Mouse (Mus musculus): ENCODE results near the gene Eps8. TPM values are rescaled to one million over a fixed set of nuclear protein-coding genes. Genes with fewer than 3 reads are reported as not detected.

The Eps8 gene
- polyA plus RNA-seq, 1 experiment from 2014 or later: 61.3 TPM

DNA sequence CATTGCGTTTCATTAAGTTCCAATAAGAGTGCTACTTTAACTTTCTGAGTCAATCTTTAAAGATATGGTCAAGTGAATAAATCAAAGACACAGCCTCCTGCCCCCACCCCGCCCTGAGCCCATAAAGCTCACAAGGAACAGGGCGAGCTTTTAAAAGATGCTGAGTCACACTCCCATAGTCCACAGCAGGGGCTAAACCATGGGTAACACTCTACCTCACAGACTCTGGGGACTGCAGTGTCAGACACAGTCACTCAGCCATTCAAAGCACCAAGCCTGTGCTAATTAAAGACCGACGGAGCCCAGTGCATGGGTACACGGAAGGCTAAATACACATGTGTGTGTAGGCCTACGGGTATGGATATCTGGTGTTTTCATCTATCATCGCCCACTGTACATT, 151.2 kb downstream of the Eps8 start:
- H3K4me1 ChIP-seq (replicated peaks; ENCODE audit: control insufficient read depth, insufficient read depth, low read length): no peaks in the 10 kb centered on the region
- H3K9ac ChIP-seq (ENCODE audit: low read length): no peak overlapping the region
- no peak for DNase-seq (ENCODE audit: low spot score)
- no peaks in the 10 kb centered on the region for H3K9me3 ChIP-seq (ENCODE audit: control insufficient read depth, low read length)
- WGBS: 87% methylated on average over 8 of the region's 8 CpGs
- no peak for ATAC-seq (replicated peaks; ENCODE audit: low FRiP score, low TSS enrichment, low read depth)
- H3K4me2 ChIP-seq (ENCODE audit: low read length): no peak overlapping the region
- no peak overlapping the region for H3K4me3 ChIP-seq (ENCODE audit: low read depth, low read length)
- no peaks in the 10 kb centered on the region for H3K36me3 ChIP-seq (ENCODE audit: control insufficient read depth, insufficient read depth, low read length)
- H3K27ac ChIP-seq (ENCODE audit: low read depth): no peak overlapping the region
- H3K27me3 ChIP-seq (replicated peaks; ENCODE audit: control insufficient read depth, insufficient read depth, low read length): no peaks in the 10 kb centered on the region

DNA sequence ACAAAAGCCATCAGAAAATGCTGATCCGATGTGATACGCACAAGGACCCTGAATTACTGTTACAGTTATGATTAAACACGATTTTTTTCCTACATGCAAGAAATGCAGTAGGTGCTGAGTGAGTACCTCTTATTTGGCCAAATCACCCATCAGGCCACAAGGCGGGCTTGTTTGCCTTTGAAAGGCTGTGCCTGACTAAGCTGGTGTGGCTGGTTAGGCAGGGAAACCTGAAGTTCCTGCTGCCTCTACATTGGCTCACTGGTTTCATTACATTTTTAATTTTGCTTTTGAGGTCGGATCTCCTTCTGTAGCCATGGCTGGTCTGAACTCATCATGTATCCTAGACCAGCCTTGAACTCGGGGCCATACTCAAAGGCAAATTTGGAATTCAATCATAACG, 151.7 kb downstream of the Eps8 start:
- no peaks in the 10 kb centered on the region for H3K9me3 ChIP-seq (ENCODE audit: control insufficient read depth, low read length)
- H3K4me1 ChIP-seq (replicated peaks; ENCODE audit: control insufficient read depth, insufficient read depth, low read length): no peaks in the 10 kb centered on the region
- H3K4me3 ChIP-seq (ENCODE audit: low read depth, low read length): no peak overlapping the region
- H3K27ac ChIP-seq (ENCODE audit: low read depth): no peak overlapping the region
- no peak overlapping the region for H3K9ac ChIP-seq (ENCODE audit: low read length)
- DNase-seq (ENCODE audit: low spot score): no peak
- H3K27me3 ChIP-seq (replicated peaks; ENCODE audit: control insufficient read depth, insufficient read depth, low read length): no peaks in the 10 kb centered on the region
- no peak for ATAC-seq (replicated peaks; ENCODE audit: low FRiP score, low TSS enrichment, low read depth)
- no peaks in the 10 kb centered on the region for H3K36me3 ChIP-seq (ENCODE audit: control insufficient read depth, insufficient read depth, low read length)
- H3K4me2 ChIP-seq (ENCODE audit: low read length): no peak overlapping the region
- 83% methylated on average over 7 of the region's 7 CpGs for WGBS

DNA sequence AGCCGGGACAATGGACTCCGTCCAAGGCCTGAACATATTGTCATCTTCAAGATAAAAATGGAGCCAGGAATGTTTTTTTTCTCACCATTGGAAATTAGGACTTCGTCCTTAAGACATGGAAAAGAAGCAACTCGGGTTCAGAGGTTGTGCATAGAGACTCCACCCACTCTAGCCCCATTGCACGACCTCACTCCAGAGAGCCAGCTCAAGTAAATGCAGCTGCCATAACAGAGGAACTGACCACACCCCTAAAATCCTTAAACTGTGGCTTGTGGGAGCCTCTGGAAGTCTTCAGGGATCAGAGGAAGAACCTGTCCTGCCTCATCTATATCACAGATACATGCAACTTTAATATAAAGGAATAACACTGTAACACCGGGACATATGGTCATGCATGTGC, 155.9 kb downstream of the Eps8 start:
- no peaks in the 10 kb centered on the region for H3K4me1 ChIP-seq (replicated peaks; ENCODE audit: control insufficient read depth, insufficient read depth, low read length)
- 79% methylated on average over 6 of the region's 6 CpGs for WGBS
- no peaks in the 10 kb centered on the region for H3K36me3 ChIP-seq (ENCODE audit: control insufficient read depth, insufficient read depth, low read length)
- DNase-seq (ENCODE audit: low spot score) (no peak), ATAC-seq (replicated peaks; ENCODE audit: low FRiP score, low TSS enrichment, low read depth) (no peak)
- H3K27ac ChIP-seq (ENCODE audit: low read depth): no peak overlapping the region
- no peak overlapping the region for H3K9ac ChIP-seq (ENCODE audit: low read length)
- no peak overlapping the region for H3K4me3 ChIP-seq (ENCODE audit: low read depth, low read length)
- no peaks in the 10 kb centered on the region for H3K9me3 ChIP-seq (ENCODE audit: control insufficient read depth, low read length)
- H3K4me2 ChIP-seq (ENCODE audit: low read length): no peak overlapping the region
- H3K27me3 ChIP-seq (replicated peaks; ENCODE audit: control insufficient read depth, insufficient read depth, low read length): no peaks in the 10 kb centered on the region

DNA sequence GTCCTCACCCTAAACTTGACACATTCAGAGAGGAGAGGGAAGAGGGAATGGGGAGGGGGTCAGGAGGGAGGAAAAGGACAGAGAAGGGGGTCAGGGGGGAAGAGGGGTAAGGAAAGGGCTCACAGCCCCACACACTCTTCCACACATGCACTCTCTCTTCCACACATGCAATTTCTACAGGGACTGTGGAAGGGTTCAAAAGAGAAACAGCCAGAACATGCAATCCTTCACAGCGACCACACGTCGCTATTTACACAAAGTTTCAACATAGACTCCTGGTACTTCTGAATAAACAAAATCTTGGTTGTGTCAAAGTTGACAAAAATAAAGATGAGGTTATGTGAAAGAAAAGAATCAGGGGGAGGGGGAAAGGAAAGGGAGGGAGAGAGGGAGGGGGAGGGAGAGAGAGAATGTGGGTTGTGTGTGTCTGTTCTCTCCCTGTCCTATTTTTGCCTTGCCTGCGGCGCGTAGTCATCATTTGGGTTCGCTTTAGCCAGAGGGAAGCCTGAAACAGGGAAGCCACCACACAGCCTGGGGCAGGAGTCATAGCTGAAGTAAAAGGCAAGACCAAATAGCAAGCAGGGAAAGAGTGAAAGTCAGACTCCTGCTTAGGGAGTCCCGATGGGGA, 157.4 kb downstream of the Eps8 start:
- no peak for DNase-seq (ENCODE audit: low spot score)
- Histone ChIP-seq H3K4me1 (replicated peaks; ENCODE audit: control insufficient read depth, insufficient read depth, low read length) (no peaks in the 10 kb centered on the region), H3K36me3 (ENCODE audit: control insufficient read depth, insufficient read depth, low read length) (no peaks in the 10 kb centered on the region)

DNA sequence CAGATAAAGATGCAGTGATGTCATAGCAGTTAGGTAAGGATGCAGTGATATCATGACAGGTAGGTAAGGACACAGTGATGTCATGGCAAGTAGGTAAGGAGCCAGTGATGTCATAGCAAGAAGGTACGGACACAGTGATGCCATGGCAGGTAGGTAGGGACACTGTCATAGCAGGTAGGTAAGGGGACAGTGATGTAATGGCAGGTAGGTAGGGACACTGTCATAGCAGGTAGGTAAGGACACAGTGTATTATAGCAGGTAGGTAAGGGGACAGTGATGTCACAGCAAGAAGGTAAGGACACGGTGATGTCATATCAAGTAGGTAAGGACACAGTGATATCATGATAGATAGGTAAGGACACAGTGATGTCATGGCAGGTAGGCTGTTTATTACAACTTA, 158.1 kb downstream of the Eps8 start:
- no peaks in the 10 kb centered on the region for H3K36me3 ChIP-seq (ENCODE audit: control insufficient read depth, insufficient read depth, low read length)
- no peak for ATAC-seq (replicated peaks; ENCODE audit: low FRiP score, low TSS enrichment, low read depth)
- no peaks in the 10 kb centered on the region for H3K9me3 ChIP-seq (ENCODE audit: control insufficient read depth, low read length)
- no peak for DNase-seq (ENCODE audit: low spot score)
- H3K4me2 ChIP-seq (ENCODE audit: low read length): no peak overlapping the region
- no peak overlapping the region for H3K27ac ChIP-seq (ENCODE audit: low read depth)
- 96% methylated on average over 2 of the region's 2 CpGs for WGBS
- no peak overlapping the region for H3K4me3 ChIP-seq (ENCODE audit: low read depth, low read length)
- no peaks in the 10 kb centered on the region for H3K27me3 ChIP-seq (replicated peaks; ENCODE audit: control insufficient read depth, insufficient read depth, low read length)
- H3K4me1 ChIP-seq (replicated peaks; ENCODE audit: control insufficient read depth, insufficient read depth, low read length): no peaks in the 10 kb centered on the region
- H3K9ac ChIP-seq (ENCODE audit: low read length): no peak overlapping the region

More for the DNA sequence above, 157.4 kb downstream of the Eps8 start:
- no peak overlapping the region for H3K4me3 ChIP-seq (ENCODE audit: low read depth, low read length)
- no peak for ATAC-seq (replicated peaks; ENCODE audit: low FRiP score, low TSS enrichment, low read depth)
- WGBS: 68% methylated on average over 8 of the region's 8 CpGs
- no peak overlapping the region for H3K4me2 ChIP-seq (ENCODE audit: low read length)
- H3K27me3 ChIP-seq (replicated peaks; ENCODE audit: control insufficient read depth, insufficient read depth, low read length): no peaks in the 10 kb centered on the region
- H3K27ac ChIP-seq (ENCODE audit: low read depth): no peak overlapping the region
- H3K9ac ChIP-seq (ENCODE audit: low read length): no peak overlapping the region
- H3K9me3 ChIP-seq (ENCODE audit: control insufficient read depth, low read length): no peaks in the 10 kb centered on the region

DNA sequence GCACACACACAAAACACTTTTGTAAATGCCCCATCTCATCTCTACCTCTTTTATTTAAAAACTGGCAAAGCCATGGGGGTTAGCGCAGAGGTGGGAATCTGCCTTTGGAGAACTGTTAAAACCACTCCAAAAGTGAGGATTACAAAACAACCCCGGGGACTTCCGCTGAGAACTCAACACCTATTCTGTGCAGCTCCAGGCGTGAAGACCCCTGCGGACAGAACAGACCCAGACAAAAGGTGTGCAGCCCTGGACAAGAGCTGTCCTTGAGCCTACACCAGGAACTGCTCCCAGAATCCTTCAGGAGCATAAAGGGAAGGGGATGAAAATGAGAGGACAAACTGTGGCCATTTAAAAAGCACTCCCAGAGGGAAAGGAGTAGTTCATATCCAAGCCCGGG, 159.4 kb downstream of the Eps8 start:
- Histone ChIP-seq H3K4me1 (replicated peaks; ENCODE audit: control insufficient read depth, insufficient read depth, low read length) (no peaks in the 10 kb centered on the region), H3K9me3 (ENCODE audit: control insufficient read depth, low read length) (no peaks in the 10 kb centered on the region), H3K4me3 (ENCODE audit: low read depth, low read length) (no peak overlapping the region), H3K4me2 (ENCODE audit: low read length) (no peak overlapping the region), H3K9ac (ENCODE audit: low read length) (no peak overlapping the region), H3K36me3 (ENCODE audit: control insufficient read depth, insufficient read depth, low read length) (no peaks in the 10 kb centered on the region), H3K27ac (ENCODE audit: low read depth) (no peak overlapping the region), H3K27me3 (replicated peaks; ENCODE audit: control insufficient read depth, insufficient read depth, low read length) (no peaks in the 10 kb centered on the region)
- DNase-seq (ENCODE audit: low spot score) (no peak), ATAC-seq (replicated peaks; ENCODE audit: low FRiP score, low TSS enrichment, low read depth) (no peak)
- 81% methylated on average over 6 of the region's 6 CpGs for WGBS

DNA sequence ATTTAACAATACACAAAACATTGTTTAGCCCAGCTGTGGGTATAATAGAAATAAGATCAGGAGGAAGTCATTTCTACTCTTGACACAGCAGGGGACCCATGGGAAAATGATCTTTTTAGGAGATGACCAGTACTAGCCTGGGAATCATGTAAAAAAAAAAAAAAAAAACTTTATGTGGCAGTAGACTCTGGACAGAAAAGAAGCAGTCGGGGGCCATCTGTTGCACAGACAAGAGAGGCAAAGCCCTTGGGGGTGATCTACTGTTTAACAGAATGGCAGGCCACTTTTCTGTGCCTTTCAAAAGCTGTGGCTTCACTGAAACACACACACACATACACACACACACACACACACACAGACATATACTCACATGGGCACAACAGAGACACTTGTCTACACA, 159.9 kb downstream of the Eps8 start:
- no peaks in the 10 kb centered on the region for H3K9me3 ChIP-seq (ENCODE audit: control insufficient read depth, low read length)
- peaks cover 3% of the 10 kb centered on the region; the same call in 1 of the 2 replicates for H3K36me3 ChIP-seq (ENCODE audit: control insufficient read depth, insufficient read depth, low read length)
- DNase-seq (ENCODE audit: low spot score) (no peak), ATAC-seq (replicated peaks; ENCODE audit: low FRiP score, low TSS enrichment, low read depth) (no peak)
- no peaks in the 10 kb centered on the region for H3K27me3 ChIP-seq (replicated peaks; ENCODE audit: control insufficient read depth, insufficient read depth, low read length)
- H3K4me2 ChIP-seq (ENCODE audit: low read length): no peak overlapping the region
- H3K9ac ChIP-seq (ENCODE audit: low read length): no peak overlapping the region
- no peak overlapping the region for H3K27ac ChIP-seq (ENCODE audit: low read depth)
- no peaks in the 10 kb centered on the region for H3K4me1 ChIP-seq (replicated peaks; ENCODE audit: control insufficient read depth, insufficient read depth, low read length)
- 80% methylated on average over 1 of the region's 1 CpGs for whole genome bisulfite sequencing
- H3K4me3 ChIP-seq (ENCODE audit: low read depth, low read length): no peak overlapping the region

DNA sequence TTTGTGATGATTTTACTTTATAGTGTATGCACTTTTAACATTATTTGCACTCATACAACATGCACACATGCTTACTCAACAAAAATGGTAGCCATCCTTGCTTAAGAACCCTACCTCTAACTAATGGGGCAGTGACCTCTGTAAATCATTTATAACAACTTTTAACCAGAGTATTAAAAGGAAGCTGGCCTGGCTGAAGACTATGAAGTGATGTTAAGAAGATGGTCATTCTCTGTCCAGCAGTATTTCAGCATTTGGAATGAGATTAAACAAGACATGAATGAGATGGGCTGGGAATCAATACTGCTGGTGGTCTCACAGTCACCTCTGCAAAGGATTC, 160.6 kb downstream of the Eps8 start:
- Histone ChIP-seq H3K4me2 (ENCODE audit: low read length) (no peak overlapping the region), H3K4me1 (replicated peaks; ENCODE audit: control insufficient read depth, insufficient read depth, low read length) (no peaks in the 10 kb centered on the region), H3K36me3 (ENCODE audit: control insufficient read depth, insufficient read depth, low read length) (peaks cover 5% of the 10 kb centered on the region; the same call in 1 of the 2 replicates), H3K4me3 (ENCODE audit: low read depth, low read length) (no peak overlapping the region), H3K27ac (ENCODE audit: low read depth) (no peak overlapping the region), H3K27me3 (replicated peaks; ENCODE audit: control insufficient read depth, insufficient read depth, low read length) (no peaks in the 10 kb centered on the region), H3K9me3 (ENCODE audit: control insufficient read depth, low read length) (no peaks in the 10 kb centered on the region), H3K9ac (ENCODE audit: low read length) (no peak overlapping the region)
- ATAC-seq (replicated peaks; ENCODE audit: low FRiP score, low TSS enrichment, low read depth) (no peak), DNase-seq (ENCODE audit: low spot score) (no peak)

DNA sequence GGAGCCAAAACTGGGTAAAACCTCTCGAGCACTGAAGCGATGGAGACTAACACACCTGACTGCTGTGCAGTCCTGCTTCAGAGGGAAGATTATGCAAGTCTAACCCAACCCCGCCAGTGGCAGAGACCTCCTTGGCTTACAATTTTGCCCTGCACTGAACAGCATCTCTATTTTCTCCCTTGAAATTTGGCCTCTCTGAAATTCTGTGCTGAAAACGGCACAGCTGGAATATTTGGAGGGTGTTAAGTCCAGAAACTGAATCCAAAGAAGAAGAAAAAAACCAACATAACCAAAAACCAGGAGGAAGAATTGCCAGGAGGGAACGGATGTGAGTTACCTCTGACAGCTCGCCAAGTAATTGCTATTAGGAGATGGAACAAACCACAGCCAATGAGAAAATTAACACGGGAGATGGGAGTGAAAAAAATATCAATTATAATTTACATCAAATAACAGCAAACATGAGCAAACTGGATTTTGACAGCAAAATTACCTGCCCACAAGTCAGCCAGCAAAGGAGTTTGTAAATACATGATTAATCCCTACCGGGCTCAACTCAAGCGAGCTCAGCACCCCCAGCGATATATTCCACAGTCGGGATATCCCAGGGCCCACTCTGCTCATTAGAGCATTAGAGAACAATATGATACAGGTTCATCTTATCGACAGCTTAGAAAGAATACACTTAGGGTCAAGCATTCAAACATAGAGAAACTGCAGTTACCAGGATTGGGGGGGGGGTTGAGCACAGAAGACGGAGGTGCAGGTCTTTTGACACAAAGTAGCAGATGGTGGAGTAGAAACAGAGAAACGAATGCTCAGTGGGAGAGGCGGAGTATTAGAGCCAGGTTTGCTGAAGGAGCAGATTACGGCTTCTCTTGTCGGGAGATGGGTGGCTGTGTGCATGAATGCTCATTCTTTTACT, 161.2 kb downstream of the Eps8 start:
- Histone ChIP-seq H3K4me3 (ENCODE audit: low read depth, low read length) (no peak overlapping the region), H3K27me3 (replicated peaks; ENCODE audit: control insufficient read depth, insufficient read depth, low read length) (no peaks in the 10 kb centered on the region), H3K4me1 (replicated peaks; ENCODE audit: control insufficient read depth, insufficient read depth, low read length) (no peaks in the 10 kb centered on the region), H3K9me3 (ENCODE audit: control insufficient read depth, low read length) (no peaks in the 10 kb centered on the region), H3K4me2 (ENCODE audit: low read length) (no peak overlapping the region), H3K27ac (ENCODE audit: low read depth) (no peak overlapping the region), H3K9ac (ENCODE audit: low read length) (no peak overlapping the region), H3K36me3 (ENCODE audit: control insufficient read depth, insufficient read depth, low read length) (peaks cover 5% of the 10 kb centered on the region; the same call in 1 of the 2 replicates)
- DNase-seq (ENCODE audit: low spot score): no peak
- ATAC-seq (replicated peaks; ENCODE audit: low FRiP score, low TSS enrichment, low read depth): no peak
- WGBS: 88% methylated on average over 17 of the region's 17 CpGs

Measured in intestine, embryonic 14.5 days (tissue).